Mouse (Mus musculus) small intestine, adult 2 months (tissue): ENCODE data around the gene Gkn3.

Experiments
- CTCF ChIP-seq: fragments of 200-500 bp; IDR thresholded peaks from 2 replicates; pipeline ENCODE4 v1.5.1; 2012; ENCODE audit warnings: low read depth, mild to moderate bottlenecking, control low read depth, inconsistent platforms, low read length, moderate library complexity, mixed read lengths; ENCODE audit not compliant: insufficient replicate concordance, insufficient read length; ENCODE audit errors: extremely low read depth
- POLR2A ChIP-seq: fragments of 200-500 bp; IDR thresholded peaks from 2 replicates; pipeline ENCODE4 v1.6.1; 2012; ENCODE audit warnings: low read depth, mild to moderate bottlenecking, control low read depth, inconsistent platforms, low read length, moderate library complexity

- TF ChIP-seq POLR2A = no peak
- TF ChIP-seq CTCF = no peak
Observed at GRCm38 (mm10) chr6:87354441-87354840, 34.3 kb downstream of the Gkn3 start.
